Mouse (Mus musculus) right cerebral cortex, adult 2 months (tissue): ENCODE measurements around the gene Gm20388.

Source experiments
- DNase-seq, 2 experiments: peaks; one replicate each; pipeline ENCODE4 v3.0.0; 2021 to 2022; ENCODE audit warnings: low spot score in 2 of 2

Gene Gm20388

DNA sequence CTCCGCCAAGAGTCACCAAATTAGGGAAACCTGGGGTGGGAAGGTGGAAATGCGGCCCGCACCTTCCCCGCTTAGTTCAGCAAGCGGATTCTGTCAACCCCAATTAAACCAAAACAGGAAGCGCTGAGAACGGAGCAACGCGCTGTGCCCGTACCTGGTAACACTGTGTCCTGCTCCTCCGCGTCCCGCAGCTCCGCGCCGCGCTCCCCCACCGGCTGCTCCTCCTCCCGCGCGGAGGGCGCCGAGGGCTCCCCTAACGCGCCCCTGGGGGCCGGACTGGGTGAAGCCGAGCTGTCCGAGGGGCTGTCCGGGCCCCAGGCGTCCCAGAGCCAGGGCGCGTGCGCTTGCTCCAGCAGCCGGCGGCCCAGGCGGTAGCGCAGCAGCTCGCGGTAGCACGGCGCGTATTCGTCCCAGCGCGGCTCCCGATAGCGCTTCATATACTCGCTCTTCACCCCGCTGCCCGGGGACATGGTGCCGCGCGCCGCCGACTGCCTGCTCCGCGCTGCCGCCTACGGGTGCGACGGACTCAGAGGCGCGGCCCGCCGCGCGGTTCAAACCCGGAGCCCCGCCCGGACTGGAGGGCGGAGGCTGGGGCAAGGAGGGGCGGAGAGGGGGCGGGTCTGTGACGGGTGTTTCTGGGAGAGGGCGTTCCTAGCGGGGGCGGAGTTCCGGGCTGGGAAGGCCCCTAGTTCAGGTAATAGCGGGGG lies 3948.5 kb downstream of the Gm20388 start:
- peak; percentile 89 to 90 for DNase-seq

GRCm38 (mm10) chr8:123859648-123860259 lies 3949.1 kb downstream of the Gm20388 start, which contains the start of gene Ccsap:
Ccsap (minus strand) TSS chr8:123860209.
- peak in 1 of 2 experiments; percentile 68 for DNase-seq

- DNase-seq = no peak
Observed at GRCm38 (mm10) chr8:123860386-123860785, 3949.7 kb downstream of the Gm20388 start.

- no peak for DNase-seq
Observed at GRCm38 (mm10) chr8:123865786-123866185, 3955.1 kb downstream of the Gm20388 start.

GRCm38 (mm10) chr8:123866971-123867370 lies 3956.3 kb downstream of the Gm20388 start:
- no peak for DNase-seq

- DNase-seq = no peak
Observed at GRCm38 (mm10) chr8:123872048-123872447, 3961.4 kb downstream of the Gm20388 start.

DNA sequence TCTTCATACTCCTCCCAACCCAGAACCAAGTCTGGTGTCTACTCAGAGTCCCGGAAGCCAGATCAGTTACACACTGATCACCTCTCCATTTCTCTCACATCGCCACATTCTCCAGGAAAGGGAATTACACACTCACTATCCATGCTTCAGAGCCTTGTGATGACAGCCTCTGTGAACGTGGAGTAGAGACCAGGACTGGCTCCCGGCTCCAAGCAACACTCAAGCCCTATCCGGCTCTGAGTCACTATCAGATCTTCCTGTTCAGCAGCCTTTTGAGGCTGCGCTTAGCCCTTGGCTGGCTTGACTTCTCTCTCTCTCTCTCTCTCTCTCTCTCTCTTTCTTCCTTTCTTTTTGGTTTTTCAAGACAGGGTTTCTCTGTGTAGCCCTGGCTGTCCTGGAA lies 3962.7 kb downstream of the Gm20388 start:
- no peak for DNase-seq

DNA sequence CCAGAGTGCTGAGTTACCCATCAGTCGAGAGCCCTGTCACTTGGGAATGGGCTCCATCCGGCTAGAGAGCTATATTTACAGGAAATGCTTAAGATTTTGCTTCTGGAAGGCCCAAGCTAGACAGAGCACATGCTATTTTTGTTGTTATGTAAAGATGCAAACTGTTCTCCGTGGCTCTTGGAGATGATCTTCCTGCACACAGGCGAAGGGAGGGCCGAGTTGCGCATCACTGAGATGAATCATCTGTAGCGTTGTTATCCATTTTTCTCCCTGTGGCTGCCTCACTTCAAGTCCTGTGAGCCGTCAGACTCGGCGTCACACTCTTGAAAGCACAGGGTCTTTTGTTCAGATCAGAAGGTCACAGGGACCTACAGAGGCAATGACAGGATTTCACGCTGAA lies 3963.7 kb downstream of the Gm20388 start:
- peak; percentile 64 to 73 for DNase-seq

GRCm38 (mm10) chr8:123877865-123878264 lies 3967.2 kb downstream of the Gm20388 start:
- no peak for DNase-seq

- peak; percentile 87 to 90 for DNase-seq
Observed at GRCm38 (mm10) chr8:123880271-123880670, 3969.6 kb downstream of the Gm20388 start.

DNA sequence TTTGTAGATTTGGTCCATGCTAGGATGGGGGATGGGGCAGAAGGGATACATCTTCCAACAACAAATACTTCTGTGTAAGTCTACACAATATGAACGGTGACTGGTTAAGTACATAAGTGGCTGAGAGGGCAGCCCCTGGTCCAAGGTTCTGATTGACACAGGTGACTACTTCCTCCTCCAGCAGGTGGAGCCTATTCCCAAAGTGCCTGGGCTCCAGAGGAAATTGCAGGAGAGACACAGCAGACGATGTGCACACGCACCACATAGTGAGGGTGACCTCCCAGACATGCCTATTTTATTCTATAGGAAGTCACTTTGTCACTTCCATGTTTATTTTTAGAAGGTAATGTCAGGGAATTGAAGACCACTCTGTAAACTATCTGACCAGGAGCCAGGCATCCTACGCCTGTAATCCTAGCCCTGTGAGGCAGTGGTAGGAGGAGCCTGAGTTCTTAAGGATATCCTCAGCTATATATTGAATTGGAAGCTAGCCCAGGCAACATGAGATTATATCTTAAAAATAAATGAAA lies 3970.2 kb downstream of the Gm20388 start:
- DNase-seq = no peak

DNA sequence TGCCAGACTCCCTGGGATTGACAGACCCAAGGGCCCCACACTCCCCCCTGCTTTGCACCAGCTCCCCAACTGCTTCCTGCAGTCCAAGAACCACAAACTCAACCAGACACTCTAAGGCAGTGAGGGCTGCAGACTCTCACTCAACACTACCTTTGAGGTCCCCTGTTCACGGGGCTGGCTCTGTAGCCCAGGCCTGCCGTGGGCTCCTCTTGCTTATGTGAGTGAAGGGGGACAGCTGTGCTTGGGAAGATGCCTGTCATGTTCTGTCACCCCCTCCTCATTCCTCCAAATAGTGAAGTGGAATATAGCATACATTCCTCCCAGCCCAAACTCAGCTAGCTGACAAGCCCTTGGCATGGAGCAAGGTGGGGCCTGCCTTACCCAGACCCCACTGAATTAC lies 3971.8 kb downstream of the Gm20388 start:
- DNase-seq = no peak

DNA sequence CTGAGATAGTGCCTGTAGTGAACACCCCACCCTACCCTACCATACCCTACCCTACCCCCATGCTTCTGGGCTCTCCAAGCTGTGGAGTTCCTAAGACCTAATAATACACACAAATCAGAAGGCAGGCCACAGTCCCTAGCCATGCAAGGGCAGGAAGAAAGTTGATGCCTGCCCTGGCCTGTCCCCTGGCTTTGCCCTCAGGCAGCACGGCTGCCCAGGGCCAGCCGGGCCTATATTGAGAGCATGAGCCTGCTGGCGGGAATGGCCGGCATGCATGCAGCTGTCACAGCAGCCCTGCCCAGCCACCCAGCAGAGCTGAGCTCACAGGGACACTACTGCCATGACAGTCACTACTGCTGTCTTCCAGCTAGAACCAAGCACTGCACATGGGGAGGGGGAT lies 3972.5 kb downstream of the Gm20388 start:
- no peak for DNase-seq

DNA sequence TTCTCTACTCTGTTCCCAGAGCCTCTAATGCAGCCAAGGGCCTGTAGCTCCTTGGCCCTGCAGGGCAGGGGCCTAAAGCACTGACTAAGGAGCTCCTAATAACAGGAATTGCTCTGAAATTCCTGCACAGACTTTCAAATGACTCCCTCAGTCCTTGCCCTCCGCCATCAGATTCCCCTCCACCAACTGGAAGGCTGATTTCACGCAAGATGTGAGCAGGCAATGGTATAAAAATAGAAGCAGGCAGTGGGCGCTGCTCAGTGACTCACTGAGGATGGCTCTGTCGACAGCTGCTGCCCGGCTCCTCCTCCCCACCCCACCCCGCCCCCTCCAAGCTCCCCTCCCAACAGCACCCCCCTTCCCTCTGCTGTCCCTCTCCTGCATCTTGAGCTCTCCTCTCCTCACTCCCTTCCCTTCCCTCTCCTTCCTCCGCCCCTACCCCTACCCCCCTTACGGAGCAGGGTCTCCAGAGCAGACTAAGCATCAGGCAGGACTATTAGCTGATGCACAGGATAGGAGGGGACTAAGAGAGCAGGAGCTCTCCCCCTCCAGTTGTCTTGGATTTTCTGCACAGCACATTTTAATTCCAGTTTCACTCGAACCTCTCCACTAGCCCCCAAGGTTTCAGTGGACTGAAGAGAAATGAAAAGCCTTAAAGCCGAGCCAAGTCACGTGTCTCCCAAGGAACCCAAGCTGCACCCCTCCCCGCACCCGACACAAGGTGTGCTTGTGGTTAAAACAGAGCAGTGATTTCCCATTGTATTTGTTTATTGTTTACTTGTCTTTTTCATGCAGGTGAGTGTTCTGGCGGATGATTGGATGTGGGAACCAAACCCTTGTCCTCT lies 3974.3 kb downstream of the Gm20388 start:
- DNase-seq = peak; percentile 81 to 83

GRCm38 (mm10) chr8:123887163-123887562 lies 3976.5 kb downstream of the Gm20388 start:
- DNase-seq = no peak

- DNase-seq = no peak
Observed at GRCm38 (mm10) chr8:123887956-123888355, 3977.3 kb downstream of the Gm20388 start.

GRCm38 (mm10) chr8:123889797-123890196 lies 3979.2 kb downstream of the Gm20388 start:
- DNase-seq = no peak

DNA sequence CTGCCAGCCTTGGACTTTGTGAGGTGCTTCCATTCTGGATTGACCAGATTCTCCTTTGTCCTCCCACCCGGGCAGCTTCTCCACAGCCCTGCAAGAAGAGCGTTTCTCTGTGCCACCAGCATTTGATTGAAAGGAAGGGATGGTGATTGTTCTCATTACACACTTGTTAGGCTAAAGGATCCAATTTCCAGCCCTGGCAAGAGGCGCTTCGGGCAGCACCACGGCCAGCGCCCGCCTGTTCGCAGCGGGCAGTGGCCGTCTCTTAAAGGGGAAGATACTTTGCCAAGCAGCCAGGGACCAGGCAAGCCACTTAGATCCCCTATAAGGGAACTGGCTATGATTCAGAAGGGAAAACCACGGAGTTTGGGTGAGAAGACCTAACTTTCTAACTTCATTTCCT lies 3980.6 kb downstream of the Gm20388 start:
- DNase-seq = no peak

DNA sequence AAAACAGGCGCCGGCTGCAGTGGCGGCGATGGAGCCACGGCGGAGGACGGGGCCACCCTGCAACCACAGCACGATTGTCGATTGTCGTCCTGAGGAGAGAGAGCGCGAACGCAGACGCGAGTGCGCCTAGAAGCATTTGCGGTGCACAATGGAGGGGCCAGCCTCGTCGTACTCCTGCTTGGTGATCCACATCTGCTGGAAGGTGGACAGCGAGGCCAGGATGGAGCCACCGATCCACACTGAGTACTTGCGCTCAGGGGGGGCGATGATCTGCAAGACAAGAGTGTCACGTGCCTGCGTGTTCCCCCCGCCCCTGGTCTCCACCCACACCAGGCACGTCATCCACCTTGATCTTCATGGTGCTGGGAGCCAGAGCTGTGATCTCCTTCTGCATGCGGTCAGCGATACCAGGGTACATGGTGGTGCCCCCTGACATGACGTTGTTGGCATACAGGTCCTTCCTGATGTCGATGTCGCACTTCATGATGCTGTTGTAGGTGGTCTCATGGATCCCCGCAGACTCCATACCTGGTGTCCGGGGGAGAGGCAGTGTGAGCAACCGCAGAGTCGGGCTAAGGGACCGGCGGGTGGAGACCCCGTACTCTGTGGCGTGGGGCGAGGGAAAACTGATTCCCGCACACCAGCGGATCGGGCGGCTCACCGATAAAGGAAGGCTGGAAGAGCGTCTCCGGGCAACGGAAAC lies 3981.4 kb downstream of the Gm20388 start:
- DNase-seq = peak; percentile 88 to 91

GRCm38 (mm10) chr8:123892586-123893155 lies 3982.0 kb downstream of the Gm20388 start:
- DNase-seq = no peak

GRCm38 (mm10) chr8:123893413-123893812 lies 3982.8 kb downstream of the Gm20388 start:
- no peak for DNase-seq
